Mouse (Mus musculus) ES-E14 (cell line): ENCODE measurements around the gene Astl. TPM values are rescaled to one million over a fixed set of nuclear protein-coding genes. Genes with fewer than 3 reads are reported as not detected.

Experiments used
- DNase-seq: peaks from one replicate; pipeline ENCODE4 v3.0.0-alpha.2; 2013; ENCODE audit warnings: low read depth, low spot score
- H3K27ac ChIP-seq: 2 replicates; pipeline ENCODE4 v1.5.1; 2012; ENCODE audit warnings: low read depth, mild to moderate bottlenecking, low read length, moderate library complexity, mixed read lengths; ENCODE audit not compliant: poor library complexity, insufficient read depth, severe bottlenecking
- H3K36me3 ChIP-seq: 2 replicates; pipeline ENCODE4 v1.6.1; 2012; ENCODE audit warnings: mild to moderate bottlenecking, low read length, moderate library complexity, mixed read lengths; ENCODE audit not compliant: control insufficient read depth, poor library complexity, insufficient read depth, severe bottlenecking
- H3K4me1 ChIP-seq, 2 experiments: fragments of 150-350 bp in 1 of 2; sonication (generic) in 1 of 2; 2 replicates each; pipeline ENCODE4 v1.6.1; 2012; ENCODE audit warnings: low read length in 2 of 2, mild to moderate bottlenecking in 1 of 2, mixed read lengths in 1 of 2; ENCODE audit not compliant: control insufficient read depth in 2 of 2, insufficient read depth in 2 of 2, poor library complexity in 1 of 2
- H3K4me3 ChIP-seq, 2 experiments: fragments of 150-350 bp in 1 of 2; sonication (generic) in 1 of 2; 2 replicates each; pipeline ENCODE4 v1.5.1; 2012; ENCODE audit warnings: low read length in 2 of 2, low read depth in 1 of 2, mild to moderate bottlenecking in 1 of 2, mixed read lengths in 1 of 2; ENCODE audit not compliant: insufficient read depth in 1 of 2, poor library complexity in 1 of 2, severe bottlenecking in 1 of 2
- H3K9ac ChIP-seq: 2 replicates; pipeline ENCODE4 v1.6.1; 2012; ENCODE audit warnings: low read depth, mild to moderate bottlenecking, low read length, mixed read lengths; ENCODE audit not compliant: poor library complexity, insufficient read depth, severe bottlenecking
- H3K9me3 ChIP-seq: fragments of 150-350 bp; sonication (generic); 2 replicates; pipeline ENCODE4 v1.6.1; 2012; ENCODE audit warnings: low read depth, mild to moderate bottlenecking, low read length; ENCODE audit not compliant: control insufficient read depth, insufficient read depth
- CHD2 ChIP-seq: IDR thresholded peaks from 2 replicates; pipeline ENCODE4 v1.6.1; 2014; ENCODE audit warnings: mild to moderate bottlenecking, low read depth, low read length, inconsistent platforms
- HCFC1 ChIP-seq: IDR thresholded peaks from 2 replicates; pipeline ENCODE4 v1.6.1; 2012; ENCODE audit warnings: low read length, inconsistent platforms, borderline replicate concordance; ENCODE audit not compliant: insufficient read depth
- MAFK ChIP-seq: IDR thresholded peaks from 2 replicates; pipeline ENCODE4 v1.6.1; 2014; ENCODE audit warnings: mild to moderate bottlenecking, low read depth, low read length, inconsistent platforms; ENCODE audit not compliant: insufficient read depth
- ZC3H11A ChIP-seq: IDR thresholded peaks from 2 replicates; pipeline ENCODE4 v1.6.1; 2012; ENCODE audit warnings: low read depth, mild to moderate bottlenecking, inconsistent platforms, low read length, borderline replicate concordance
- ZNF384 ChIP-seq: IDR thresholded peaks from 2 replicates; pipeline ENCODE4 v1.6.1; 2012; ENCODE audit warnings: low read depth, low read length, inconsistent platforms
- in situ Hi-C, 2 experiments: fragments of 600-800 bp; cut with MboI; formaldehyde crosslinking; loops; one replicate each; pipeline ENCODE4 v1.15.1; 2025; ENCODE audit warnings: low sequenced_read_pairs in 2 of 2, inconsistent platforms in 1 of 2; ENCODE audit not compliant: unreplicated experiment in 2 of 2
- total RNA-seq: library from RNA; depleted of rRNA; stranded (reverse); fragments of 300-350 nt; gene quantifications from 2 replicates; pipeline ENCODE4 v1.2.3, GENCODE M21; 2012; rRNA removed

Gene Astl
- total RNA-seq, 1 experiment, result not detected

DNA sequence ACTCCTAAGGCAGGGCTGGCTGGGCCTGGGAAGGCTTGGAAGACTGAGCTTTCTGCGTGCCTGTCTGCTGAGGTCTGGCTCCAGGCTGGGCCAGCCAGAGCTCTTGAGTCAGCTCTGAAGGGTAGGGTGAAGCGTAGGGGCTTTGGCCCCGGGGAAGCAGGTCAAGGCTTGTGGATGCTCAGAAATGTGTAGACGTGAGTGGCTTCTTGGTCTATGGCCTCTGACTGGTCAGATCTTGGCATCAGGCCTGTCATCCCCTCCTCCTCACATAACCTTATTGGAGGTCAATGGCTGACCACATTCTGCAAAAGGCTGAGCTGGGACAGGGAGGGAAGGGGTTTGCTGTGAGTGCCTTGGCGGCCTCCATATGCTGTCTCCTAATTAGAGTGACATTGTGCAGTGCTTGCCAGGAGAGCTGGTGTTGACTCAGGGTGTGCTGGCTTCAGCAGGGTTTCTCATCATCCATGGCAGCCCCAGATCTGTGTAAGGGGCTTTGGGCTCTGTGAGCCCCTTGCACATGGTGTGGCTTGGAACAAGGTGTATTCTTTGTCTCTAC, 56.2 kb downstream of the Astl start:
- Histone ChIP-seq H3K36me3 (no peaks in the 10 kb centered on the region), H3K9ac (no peak overlapping the region), H3K9me3 (no peaks in the 10 kb centered on the region), H3K4me3 (no peak overlapping the region), H3K27ac (no peak overlapping the region), H3K4me1 (no peaks in the 10 kb centered on the region)
- no peak for DNase-seq
- in situ Hi-C loops, result no loop called here
- no peak for TF ChIP-seq CHD2
- no peak for TF ChIP-seq ZC3H11A
- no peak for TF ChIP-seq MAFK
- no peak for TF ChIP-seq HCFC1
- no peak for TF ChIP-seq ZNF384

DNA sequence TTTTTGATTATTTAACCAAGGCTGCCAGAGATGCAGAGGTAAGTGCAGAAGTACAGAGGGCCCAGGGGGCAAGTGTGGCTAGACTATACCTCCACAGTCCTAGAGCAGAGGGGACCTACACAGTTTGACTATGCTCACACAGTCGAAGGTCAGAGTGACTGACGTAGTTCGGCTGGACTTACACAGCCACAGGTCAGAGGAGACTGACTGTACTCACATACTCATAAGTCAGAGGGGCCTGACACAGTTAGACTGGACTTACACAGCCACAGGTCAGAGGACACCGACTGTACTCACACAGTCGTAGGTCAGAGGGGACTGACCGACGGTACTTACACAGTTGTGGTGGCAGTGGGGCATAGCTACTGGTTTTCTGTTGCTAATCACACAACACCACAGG, 60.3 kb downstream of the Astl start:
- Histone ChIP-seq H3K4me3 (no peak overlapping the region), H3K4me1 (no peaks in the 10 kb centered on the region), H3K27ac (no peak overlapping the region), H3K9me3 (no peaks in the 10 kb centered on the region), H3K9ac (no peak overlapping the region), H3K36me3 (no peaks in the 10 kb centered on the region)
- TF ChIP-seq ZNF384 (no peak), MAFK (no peak), HCFC1 (no peak), ZC3H11A (no peak), CHD2 (no peak)
- in situ Hi-C loops, result no loop called here
- DNase-seq, result no peak

Other genes with a start within 250 kb of the Astl start
- 45.9 and 47.4 TPM in 2 replicates for gene Ncaph, start 204.7 kb upstream of the Astl start, total RNA-seq
- 14.1 and 20.0 TPM in 2 replicates for gene Itpripl1, start 195.2 kb upstream of the Astl start, total RNA-seq
- 1.8 and 1.9 TPM in 2 replicates for gene 1810024B03Rik, start 130.4 kb upstream of the Astl start, total RNA-seq
- gene Snrnp200, start 130.3 kb upstream of the Astl start, total RNA-seq, result 147 and 181 TPM in 2 replicates
- 71.2 and 86.2 TPM in 2 replicates for gene Ciao1, start 90.8 kb upstream of the Astl start, total RNA-seq
- gene Tmem127, start 90.7 kb upstream of the Astl start, total RNA-seq, result 17.5 and 18.9 TPM in 2 replicates
- gene Stard7, start 68.4 kb upstream of the Astl start, total RNA-seq, result 30.0 and 40.7 TPM in 2 replicates
- gene Dusp2, start 2.5 kb upstream of the Astl start, total RNA-seq, result 1.1 and 1.8 TPM in 2 replicates
- 0.90 and 1.5 TPM in 2 replicates for gene Adra2b, start 24.6 kb downstream of the Astl start, total RNA-seq
- 26.4 and 27.3 TPM in 2 replicates for gene Gpat2, start 86.6 kb downstream of the Astl start, total RNA-seq
- 6.6 and 8.7 TPM in 2 replicates for gene Fahd2a, start 105.9 kb downstream of the Astl start, total RNA-seq
- gene Kcnip3, start 183.5 kb downstream of the Astl start, total RNA-seq, result 3.0 and 5.3 TPM in 2 replicates
- gene Prom2, start 202.8 kb downstream of the Astl start, total RNA-seq, result 0.45 and 1.0 TPM in 2 replicates
- 5.1 and 8.2 TPM in 2 replicates for gene Zfp661, start 248.5 kb downstream of the Astl start, total RNA-seq
- gene Mrps5, start 248.6 kb downstream of the Astl start, total RNA-seq, result 187 and 222 TPM in 2 replicates